Mouse (Mus musculus) kidney, postnatal 4 days (tissue): Measurements from ENCODE around the gene Thoc5.

Source experiments
- DNase-seq, 2 experiments: peaks; one replicate each; pipeline ENCODE4 v3.0.0; 2021; ENCODE audit warnings: mixed read lengths in 2 of 2

Gene Thoc5

GRCm38 (mm10) chr11:4916068-4916467 lies 20.9 kb downstream of the Thoc5 start:
- peak; percentile 77 to 80 for DNase-seq

GRCm38 (mm10) chr11:4921281-4921680 lies 26.2 kb downstream of the Thoc5 start:
- no peak for DNase-seq

GRCm38 (mm10) chr11:4921751-4922150 lies 26.6 kb downstream of the Thoc5 start:
- DNase-seq: no peak

- no peak for DNase-seq
Observed at GRCm38 (mm10) chr11:4927224-4927623, 32.1 kb downstream of the Thoc5 start.

GRCm38 (mm10) chr11:4931009-4931601 lies 36.0 kb downstream of the Thoc5 start:
- peak; percentile 75 to 84 for DNase-seq

- DNase-seq: no peak
Observed at GRCm38 (mm10) chr11:4936243-4936642, 41.1 kb downstream of the Thoc5 start.

- DNase-seq: no peak
Observed at GRCm38 (mm10) chr11:4946530-4946929, 51.4 kb downstream of the Thoc5 start.

- DNase-seq: peak; percentile 55 to 72
Observed at GRCm38 (mm10) chr11:4946947-4947812, 52.1 kb downstream of the Thoc5 start.

- peak in 1 of 2 experiments; percentile 19 for DNase-seq
Observed at GRCm38 (mm10) chr11:4947813-4948174, 52.7 kb downstream of the Thoc5 start, which contains the start of gene Nefh. Gene Nefh, minus strand, starts transcription at chr11:4948064.

GRCm38 (mm10) chr11:4948792-4949191 lies 53.7 kb downstream of the Thoc5 start:
- DNase-seq: no peak

- peak; percentile 91 to 92 for DNase-seq
Observed at GRCm38 (mm10) chr11:4949256-4950044, 54.3 kb downstream of the Thoc5 start.

- peak; percentile 46 to 50 for DNase-seq
Observed at GRCm38 (mm10) chr11:4953401-4953800, 58.3 kb downstream of the Thoc5 start.

GRCm38 (mm10) chr11:4953918-4954317 lies 58.8 kb downstream of the Thoc5 start:
- DNase-seq: peak; percentile 20 to 35

GRCm38 (mm10) chr11:4963099-4963808 lies 68.1 kb downstream of the Thoc5 start:
- no peak for DNase-seq

- DNase-seq: no peak
Observed at GRCm38 (mm10) chr11:4966325-4966724, 71.2 kb downstream of the Thoc5 start.

GRCm38 (mm10) chr11:4966888-4967287 lies 71.8 kb downstream of the Thoc5 start:
- peak in 1 of 2 experiments; percentile 26 for DNase-seq

- no peak for DNase-seq
Observed at GRCm38 (mm10) chr11:4967549-4967948, 72.4 kb downstream of the Thoc5 start.

- DNase-seq: peak in 1 of 2 experiments; percentile 49
Observed at GRCm38 (mm10) chr11:4968376-4968775, 73.3 kb downstream of the Thoc5 start.

GRCm38 (mm10) chr11:4972967-4973870 lies 78.1 kb downstream of the Thoc5 start:
- peak; percentile 63 to 72 for DNase-seq

- DNase-seq: no peak
Observed at GRCm38 (mm10) chr11:4973871-4974256, 78.7 kb downstream of the Thoc5 start.

GRCm38 (mm10) chr11:4974376-4975122 lies 79.4 kb downstream of the Thoc5 start:
- DNase-seq: peak; percentile 6 to 38
